Mouse (Mus musculus): ENCODE data around the gene Myrfl.
A peak's percentile ranks its signal among the peaks of the same experiment; 100 is the strongest.

The Myrfl gene

DNA sequence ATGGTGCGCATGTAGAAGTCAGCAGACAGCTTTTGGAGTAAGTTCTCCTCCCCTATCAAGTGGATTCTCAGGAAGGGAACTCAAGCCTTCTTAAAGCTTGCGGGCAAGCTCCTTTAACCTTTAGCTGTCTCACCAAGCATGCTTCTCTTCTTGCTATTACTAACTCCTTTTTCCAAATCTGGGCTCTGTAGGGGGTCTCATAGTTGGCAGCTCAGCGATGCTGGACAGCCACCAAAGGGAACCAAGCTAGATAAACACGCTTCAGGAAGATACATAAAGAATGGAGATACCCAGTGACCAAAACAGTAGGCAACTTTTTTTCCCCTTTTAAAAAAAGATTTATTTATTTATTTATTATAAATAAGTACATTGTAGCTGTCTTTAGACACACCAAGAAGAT is 136.9 kb downstream of the Myrfl start:
- DNase-seq (ENCODE audit: low spot score in 2 of 2), result no peak

DNA sequence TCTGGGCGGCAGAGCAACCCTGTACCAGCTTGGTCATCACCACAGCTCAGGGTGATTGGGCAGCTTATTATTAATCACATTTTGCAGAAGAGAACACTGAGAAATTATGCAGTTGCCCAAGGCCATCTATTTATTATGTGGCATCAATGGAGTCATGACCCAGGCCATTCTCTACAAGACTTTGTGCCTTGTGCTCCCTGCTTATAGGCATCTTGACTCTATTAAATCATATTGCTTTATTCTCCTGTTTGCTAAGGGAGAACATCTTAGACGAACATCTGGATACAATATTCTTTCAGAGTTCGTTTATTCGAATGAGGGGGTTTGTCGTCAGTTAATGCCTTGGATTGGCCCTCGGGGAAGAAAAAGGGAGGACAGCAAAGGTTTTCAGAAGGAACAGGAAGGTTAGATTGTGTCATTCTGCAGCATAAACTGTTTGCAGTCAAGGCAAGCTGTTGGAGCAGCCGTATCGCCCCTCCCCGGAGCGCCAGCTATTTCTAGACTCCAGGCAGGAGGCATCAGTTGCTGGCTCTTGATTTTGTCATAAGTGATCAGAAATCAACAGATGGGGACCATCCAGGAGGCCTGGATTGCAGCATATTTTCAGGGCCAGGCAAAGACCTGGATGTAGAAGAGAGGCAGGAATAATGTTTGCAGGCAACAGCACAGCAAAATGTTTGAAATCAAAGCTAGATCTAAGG is 140.7 kb downstream of the Myrfl start:
- no peak for DNase-seq (ENCODE audit: low spot score in 2 of 2)

DNA sequence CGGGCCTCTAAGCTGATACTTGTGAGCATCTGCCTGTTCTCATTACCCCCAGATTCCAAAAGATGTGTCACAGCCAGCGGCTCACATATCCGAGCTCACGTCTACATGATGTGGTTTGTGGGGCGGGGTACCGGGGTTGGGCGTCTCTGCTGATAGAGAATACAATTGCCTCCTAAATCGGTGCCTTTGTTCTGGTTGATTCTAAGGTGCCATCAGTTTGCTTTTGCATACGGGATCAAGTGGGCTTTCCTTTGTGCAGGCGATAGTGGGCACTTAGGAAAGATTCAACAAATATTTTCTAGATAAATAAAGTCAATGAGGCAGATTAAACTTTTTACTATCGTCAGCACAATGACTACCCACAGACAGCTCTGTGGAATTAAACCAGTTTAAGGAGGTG is 141.8 kb downstream of the Myrfl start:
- no peak for DNase-seq (ENCODE audit: low spot score in 2 of 2)

DNA sequence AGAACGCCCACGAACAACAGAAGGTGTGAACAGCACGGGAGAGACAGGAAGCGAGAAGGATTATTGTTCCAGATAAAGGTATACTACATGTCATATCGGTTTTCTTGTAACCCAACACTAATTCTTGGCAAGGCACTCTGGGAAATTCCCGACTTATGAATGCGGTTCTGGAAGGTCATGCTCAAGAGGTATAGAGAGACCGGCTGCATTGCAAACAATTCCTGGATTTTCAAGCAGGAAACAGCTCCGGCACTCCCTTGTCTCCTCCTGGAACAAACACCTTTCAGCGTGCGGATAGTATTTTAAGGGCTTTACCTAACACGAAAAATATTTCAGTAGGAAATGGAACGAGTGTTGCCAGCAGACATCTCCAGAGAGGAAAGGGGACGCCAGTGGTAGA is 145.8 kb downstream of the Myrfl start:
- no peak for DNase-seq (ENCODE audit: low spot score in 2 of 2)

DNA sequence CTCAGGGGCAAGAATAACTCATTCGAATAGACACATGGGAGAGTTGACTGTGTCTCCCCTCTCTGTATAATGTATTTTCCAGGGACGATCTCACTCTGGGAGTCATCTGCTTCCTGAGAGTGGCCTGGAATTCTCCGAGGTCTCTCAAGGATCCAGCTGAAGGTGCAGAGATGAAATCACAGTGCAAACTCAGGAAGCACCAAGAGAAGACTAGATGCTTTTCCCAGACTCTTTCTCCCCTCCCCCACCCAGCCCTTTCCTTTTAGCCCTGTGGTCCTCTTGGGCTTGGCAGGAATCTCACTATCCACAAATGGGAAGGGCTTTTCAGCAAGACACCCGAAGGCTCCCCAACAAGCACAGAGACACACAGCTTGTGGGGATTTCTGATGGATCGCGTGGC is 146.7 kb downstream of the Myrfl start:
- no peak for DNase-seq (ENCODE audit: low spot score in 2 of 2)

DNA sequence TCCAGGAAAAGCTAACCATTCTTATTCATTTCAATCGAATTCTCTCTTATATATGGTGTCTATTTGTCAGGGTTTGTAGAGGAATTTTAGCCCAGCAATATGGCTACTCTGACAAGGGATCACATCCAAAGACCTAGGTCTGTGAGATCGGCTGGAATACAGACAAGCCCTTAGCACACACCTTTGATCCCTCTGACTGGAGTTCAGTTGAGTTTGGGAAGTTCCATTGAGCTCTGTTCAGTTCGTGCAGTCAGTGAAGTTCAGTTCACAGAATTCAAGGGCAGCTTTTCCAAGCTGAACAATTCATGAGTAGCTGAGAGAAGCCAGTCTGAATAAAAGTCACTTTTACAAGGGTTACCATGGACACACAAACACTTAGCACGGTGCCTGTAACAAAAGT is 148.0 kb downstream of the Myrfl start:
- DNase-seq (ENCODE audit: low spot score in 2 of 2), result no peak

DNA sequence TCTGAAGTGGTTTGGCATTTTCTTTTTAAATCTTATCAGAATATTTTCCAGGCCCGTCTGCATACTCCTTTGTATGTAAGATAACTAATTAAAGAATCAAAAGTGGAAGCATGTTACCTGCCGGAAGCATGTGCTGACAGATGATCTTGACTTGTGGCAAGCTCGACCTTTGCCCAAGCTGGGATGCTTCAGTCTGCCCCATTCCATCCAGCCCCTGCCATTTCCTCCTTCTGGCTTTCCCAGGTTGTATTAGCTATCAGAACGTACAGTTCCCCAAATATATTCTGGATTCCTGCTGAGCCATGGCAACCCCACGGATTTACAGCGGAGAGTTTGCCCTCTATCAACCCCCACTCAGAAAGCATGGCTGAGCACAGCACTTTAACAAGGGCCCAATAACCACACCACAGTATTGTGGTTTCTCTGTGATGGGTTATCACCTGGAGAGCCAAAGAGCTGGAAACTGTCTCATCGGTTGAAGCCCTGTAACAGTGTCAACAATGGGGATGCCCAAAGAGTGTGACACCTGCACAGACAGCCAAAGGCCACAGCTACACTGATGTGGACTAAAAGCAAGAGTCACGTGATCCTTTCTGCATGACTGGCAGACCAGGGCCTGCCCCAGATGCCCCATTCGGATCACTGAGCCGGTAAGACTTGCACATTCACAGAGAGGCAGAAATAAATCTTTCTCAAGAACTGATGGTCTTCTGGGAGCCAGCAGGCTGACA is 150.3 kb downstream of the Myrfl start:
- DNase-seq (ENCODE audit: low spot score in 2 of 2), result no peak

DNA sequence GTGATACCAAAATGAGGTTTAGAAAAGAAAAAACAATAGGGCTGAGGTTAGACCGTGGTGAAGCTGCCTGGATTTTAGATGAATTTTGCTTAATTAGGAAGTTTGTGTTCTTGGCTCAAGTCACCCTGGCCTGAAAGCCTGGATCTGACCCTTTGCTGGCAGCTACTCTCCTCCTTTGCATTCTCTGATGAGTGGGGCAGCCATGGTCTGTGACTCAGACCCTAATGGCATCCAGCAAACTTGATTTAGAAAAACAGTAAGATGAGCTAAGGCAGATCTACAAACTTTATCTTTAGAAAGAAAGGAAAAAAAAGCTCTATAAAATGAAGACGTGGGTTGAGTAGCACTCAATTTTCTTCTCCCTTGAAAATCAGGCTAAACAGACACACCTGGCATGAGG is 154.0 kb downstream of the Myrfl start:
- DNase-seq (ENCODE audit: low spot score in 2 of 2), result no peak

DNA sequence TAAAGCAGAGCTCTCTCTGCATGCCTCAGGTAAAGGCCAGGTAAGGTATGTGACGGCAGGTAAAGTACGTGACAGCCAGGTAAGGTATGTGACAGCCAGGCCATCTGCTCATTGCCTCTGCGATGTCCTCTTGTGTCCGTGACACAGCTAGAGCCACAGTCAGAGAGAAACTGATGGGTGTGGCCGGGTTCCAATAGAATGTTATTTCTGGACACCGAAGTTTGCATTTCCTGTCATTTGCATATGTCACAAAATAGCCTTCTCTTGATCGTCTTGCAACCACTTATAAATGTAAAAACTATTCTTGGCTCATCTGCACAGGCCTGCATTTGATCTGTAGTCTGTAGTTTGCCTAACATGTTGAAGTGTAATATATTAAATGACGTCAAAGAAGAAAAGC is 154.5 kb downstream of the Myrfl start:
- no peak for DNase-seq (ENCODE audit: low spot score in 2 of 2)

DNA sequence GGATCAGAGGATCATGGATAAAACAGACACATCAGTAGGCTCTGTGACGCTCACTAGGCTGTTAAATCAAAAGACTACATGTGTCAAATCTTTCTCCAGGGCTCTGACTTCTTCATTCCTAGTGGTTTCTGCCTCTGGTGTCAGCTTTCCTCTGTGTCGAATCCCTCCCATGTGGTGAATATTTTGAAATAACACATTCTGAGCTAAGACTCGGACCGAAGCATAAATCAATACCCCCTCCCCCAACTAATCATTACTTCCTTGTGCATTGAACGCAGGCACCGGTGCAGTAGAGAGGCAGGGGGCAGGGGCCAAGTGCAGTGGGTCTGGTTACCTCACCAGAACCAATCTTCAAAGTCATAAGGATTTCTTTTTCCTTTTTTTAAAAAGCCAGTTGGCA is 155.4 kb downstream of the Myrfl start:
- no peak for DNase-seq (ENCODE audit: low spot score in 2 of 2)

DNA sequence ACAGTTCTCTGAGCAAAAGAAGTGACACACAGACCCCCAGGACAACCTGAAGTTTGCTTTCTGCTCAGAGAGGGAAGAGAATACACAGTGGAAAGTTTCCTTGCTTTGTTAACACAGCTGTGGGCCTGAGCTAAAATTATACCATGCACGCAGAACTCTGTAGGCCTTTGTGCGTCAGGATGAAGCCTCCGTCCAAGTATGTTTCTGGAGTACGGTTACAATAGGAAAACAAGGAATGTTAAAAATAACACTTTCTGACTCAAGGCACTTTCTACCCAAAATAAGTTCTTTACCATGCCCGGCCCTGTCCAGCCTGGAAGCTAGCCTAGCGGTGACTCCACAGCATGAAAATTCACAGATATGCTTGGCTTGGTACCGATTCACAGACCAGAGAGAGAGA is 156.6 kb downstream of the Myrfl start:
- DNase-seq (ENCODE audit: low spot score in 2 of 2), result peak; percentile 24 to 57

DNA sequence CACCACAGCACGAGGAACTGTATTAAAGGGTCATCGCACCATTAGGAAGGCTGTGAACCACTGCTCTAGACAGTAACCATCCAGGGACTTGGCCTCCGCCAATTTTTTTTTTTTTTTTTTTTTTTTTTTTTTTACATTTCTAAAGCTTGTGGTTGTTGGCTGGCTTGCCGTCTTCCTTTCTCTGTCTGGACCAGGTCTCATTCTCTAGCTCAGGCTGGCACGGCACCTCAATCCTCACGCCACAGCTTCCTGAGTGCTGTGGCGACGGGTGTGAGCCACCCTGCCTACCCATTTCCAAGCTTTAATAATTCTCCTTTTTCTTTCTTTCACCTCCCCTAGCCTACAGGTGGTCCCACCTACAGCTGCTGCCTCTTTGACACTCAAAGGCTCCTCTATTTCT is 158.2 kb downstream of the Myrfl start:
- DNase-seq (ENCODE audit: low spot score in 2 of 2), result no peak

DNA sequence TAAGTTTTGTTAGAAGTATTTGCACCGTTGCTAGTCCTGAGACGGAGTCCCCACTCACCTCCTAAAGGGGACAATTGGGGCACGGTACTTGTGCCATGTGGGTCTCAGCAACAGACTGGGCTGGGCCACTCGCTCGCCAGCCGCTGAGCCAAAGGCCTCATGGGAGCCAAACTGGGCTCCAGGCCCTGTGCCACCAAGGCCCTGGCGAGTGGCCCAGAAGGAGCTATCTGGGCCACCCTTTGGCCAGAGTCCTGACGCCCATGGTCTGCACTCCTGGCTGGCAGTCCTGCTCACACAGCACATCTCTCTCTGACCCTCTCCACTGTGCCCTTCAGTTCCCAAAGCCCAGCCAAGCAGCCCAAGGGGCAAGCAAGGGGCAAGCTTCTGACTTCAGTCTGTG is 161.1 kb downstream of the Myrfl start:
- peak; percentile 26 to 34 for DNase-seq (ENCODE audit: low spot score in 2 of 2)

DNA sequence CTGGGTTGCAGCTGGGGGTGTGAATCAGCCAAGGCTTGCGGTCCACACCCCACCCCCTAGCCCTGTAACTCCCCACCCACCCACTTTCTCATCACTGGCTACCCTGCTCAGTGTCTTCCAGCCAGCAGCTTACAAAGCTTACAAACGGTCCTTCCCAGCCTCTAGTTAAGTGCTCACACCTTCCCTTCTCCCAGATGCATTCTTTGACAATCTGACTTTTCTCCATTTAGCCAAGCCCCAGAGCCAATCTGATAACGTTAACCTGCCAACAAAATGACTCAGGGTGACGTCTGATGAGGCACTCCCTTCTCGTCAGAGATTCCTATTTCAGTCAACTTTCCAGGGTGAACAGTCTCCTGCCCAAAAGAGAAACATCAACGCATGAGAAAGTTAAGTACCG is 163.1 kb downstream of the Myrfl start:
- DNase-seq (ENCODE audit: low spot score in 2 of 2), result no peak

DNA sequence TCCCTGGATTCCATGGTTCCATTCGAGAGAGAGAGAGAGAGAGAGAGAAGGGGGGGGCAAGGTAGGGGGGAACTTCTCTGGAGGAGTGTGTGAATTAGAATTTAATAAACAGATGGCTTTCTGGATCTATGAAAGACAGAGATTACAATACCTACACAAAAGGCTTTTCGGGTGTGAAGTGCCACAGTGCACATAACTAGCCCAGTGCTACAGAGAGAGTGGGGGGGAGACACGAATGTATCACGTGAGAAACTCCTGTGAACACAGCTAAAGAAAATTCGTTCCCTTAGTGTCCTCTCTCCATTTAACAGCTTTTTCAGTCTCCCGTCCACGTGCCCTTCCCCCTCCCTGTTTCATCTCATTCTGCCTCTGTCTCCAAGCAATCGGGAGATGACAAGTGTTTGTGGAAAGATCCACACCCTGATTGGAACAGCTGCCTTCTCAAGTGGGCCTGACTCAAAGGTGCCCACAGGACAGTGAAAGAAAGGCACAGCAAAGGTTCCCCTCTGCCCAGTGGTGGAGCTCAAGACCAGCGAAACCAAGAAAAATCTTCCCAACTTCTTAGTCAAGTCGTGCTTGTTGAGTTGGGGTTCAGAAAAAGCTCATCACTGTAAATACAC is 166.6 kb downstream of the Myrfl start:
- no peak for DNase-seq (ENCODE audit: low spot score in 2 of 2)

DNA sequence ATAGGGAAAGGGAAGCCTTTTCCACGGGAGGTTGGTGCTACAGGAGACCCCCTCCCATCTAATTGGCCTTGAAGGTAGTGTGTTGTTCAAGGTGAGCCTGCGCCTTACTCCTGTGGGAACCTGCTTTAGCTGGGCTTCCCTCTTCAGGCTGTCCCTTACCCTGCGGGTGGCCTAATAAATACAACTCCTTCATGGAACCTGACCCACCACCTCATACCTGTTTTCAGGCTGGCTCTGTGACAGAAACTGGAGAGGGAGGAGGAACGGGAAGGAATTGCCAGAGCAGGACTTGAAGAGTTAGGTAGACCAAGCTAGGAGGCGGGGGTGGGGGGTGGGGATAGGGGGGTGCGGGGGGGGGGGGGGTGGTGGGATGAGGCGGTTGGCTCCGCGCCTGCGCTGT is 167.9 kb downstream of the Myrfl start:
- no peak for DNase-seq (ENCODE audit: low spot score in 2 of 2)

DNA sequence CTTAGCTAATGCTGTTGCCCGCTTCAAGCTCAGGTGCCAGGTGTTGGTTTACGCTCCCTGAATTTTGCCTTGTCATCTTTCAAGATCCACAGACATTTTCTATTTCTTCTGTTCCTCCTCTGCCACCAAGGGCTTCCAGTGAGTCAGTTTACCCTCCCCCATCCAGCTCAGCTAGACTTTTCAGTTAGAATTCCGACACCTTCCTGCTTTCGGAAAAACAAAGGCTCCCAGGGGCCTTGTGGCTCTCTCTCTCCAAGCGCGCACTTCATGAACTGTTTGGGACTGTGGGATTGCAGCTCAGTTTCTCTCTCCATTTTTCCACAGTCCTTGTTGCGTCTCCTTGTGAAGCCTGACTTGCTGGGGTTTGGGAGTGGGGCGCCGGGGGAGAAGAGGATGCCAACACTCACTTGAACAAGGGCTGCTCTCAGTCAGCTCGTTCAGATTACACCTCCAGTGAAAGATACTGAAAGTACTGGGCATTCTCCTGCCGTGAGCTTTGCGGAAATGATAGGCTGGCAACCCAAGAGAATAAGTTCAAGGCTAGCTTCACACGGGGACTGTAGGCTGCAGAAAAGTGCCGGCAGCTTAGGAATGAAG is 168.9 kb downstream of the Myrfl start:
- DNase-seq (ENCODE audit: low spot score in 2 of 2), result no peak
